Mouse (Mus musculus) cerebellum, adult 11-12 months (tissue): ENCODE data around the gene Hoxa5.

ENCODE experiments used
- DNase-seq: peaks from one replicate; pipeline ENCODE4 v3.0.0; 2022

The Hoxa5 gene

GRCm38 (mm10) chr6:52204050-52204752 is at the start of gene Hoxa5:
TSS of gene Hoxa5 (minus strand) at chr6:52204587.
- no peak for DNase-seq

DNA sequence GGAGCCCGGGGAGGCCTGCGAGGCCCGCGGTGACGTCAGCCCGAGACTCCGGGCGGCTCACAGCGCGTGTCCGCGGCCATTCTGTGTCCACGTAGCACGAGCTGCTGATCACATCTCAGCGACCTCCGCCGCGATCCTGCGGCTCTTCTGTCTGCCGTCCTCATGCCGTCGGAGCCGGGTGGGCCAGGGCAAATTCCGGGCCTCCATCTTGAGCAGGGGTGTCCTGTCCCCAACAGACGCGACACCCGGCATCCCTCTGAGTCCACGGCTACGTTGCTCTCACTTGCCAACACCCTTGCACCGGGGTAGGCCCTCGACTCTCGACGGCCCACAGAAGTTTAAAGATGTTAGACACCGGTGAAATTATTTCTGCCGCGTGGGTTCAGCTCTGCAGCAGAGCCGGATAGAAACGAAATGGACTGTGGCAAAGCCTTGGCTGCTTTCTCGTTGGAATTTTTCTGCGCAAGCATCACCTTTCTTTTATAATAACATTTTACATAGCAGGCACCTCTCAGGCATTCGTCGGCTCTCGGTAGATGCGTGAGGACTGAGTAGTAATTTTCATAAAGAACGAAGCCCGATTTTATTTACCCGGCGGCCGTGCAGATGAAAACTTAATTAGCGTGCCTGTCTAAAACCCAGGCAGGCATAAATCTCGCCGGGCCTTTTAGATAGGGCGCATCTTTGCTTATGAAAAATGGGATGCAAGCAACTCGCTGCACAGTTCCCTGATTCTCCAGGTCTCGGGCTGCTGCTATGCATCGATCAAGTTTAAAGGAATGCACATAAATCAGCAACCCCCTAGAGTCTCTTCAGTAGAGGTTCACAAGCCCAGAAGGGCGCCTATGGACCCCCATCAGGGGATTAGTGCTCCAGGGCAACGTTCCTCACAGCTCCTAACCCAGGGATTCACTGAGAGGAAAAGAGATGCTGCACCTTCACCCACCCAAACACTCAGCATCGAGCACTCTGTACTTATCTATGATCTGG is 49.4 kb upstream of the Hoxa5 start:
- no peak for DNase-seq

GRCm38 (mm10) chr6:52252775-52253376 is 48.5 kb upstream of the Hoxa5 start:
- DNase-seq: no peak

- no peak for DNase-seq
Observed at GRCm38 (mm10) chr6:52252016-52252774, 47.8 kb upstream of the Hoxa5 start.

GRCm38 (mm10) chr6:52251177-52251879 is 46.9 kb upstream of the Hoxa5 start:
- DNase-seq: no peak

- DNase-seq: no peak
Observed at GRCm38 (mm10) chr6:52249826-52250225, 45.4 kb upstream of the Hoxa5 start.

DNA sequence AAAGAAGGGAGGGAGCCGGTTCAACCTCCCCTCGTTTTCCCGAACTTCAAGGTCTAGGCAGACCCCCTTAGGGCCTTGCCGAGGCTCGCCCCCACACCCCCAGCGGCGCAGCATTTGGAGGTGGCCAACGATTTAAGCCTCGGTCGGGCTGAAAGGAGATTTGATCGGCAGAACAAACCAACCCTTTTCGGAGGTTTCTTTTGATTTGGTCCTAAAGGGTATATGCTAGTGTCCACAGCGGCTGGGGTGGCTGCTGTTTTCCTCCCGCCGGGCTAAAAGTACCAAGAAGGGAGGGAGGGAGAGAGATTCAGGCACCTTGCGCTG is 45.0 kb upstream of the Hoxa5 start:
- DNase-seq: no peak

- DNase-seq: no peak
Observed at GRCm38 (mm10) chr6:52248638-52249414, 44.4 kb upstream of the Hoxa5 start.

- DNase-seq: no peak
Observed at GRCm38 (mm10) chr6:52247766-52248637, 43.6 kb upstream of the Hoxa5 start.

GRCm38 (mm10) chr6:52246916-52247315 is 42.5 kb upstream of the Hoxa5 start:
- no peak for DNase-seq

DNA sequence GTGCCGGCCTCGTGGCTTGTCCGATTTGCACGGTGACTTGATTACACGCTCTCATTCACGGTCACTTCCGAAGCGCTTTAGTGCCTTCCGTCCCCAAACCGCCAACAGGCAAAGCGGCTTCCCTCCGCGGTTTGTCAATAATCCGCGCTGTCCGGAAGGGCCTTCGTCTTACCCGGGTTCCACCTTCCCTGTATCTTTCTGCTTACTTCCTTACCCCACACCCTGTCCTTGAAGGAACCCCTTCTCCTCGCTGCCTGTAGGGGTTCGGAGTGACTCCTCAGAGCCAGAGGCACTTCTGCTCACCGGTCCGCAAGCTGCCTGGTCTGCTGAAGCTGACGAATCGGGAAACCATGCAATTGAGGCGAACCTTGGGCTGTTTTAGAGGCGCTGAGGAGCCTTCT is 42.0 kb upstream of the Hoxa5 start:
- no peak for DNase-seq

DNA sequence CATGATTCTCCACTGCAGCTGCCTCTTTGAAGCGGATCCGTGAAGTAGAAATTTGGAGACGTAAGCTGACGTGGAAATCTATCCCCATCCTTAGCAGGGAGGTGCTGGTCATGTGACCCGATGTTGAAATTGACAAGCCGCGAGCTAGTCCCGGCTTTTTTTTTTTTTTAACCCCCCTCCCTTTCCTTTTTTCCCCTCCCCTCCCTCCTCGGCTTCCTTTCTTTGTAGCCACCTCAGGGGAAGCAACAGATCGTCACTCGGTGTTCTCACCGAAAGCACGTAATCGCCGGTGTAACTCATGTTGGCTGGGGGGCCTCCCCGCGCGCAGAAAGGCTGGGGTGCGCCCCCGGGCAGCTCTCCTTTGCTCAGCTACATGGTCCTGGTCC is 41.4 kb upstream of the Hoxa5 start, which contains the start of gene Hoxa11:
Gene Hoxa11, minus strand, starts transcription at position 54 of the 386 bp plus-strand sequence.
- DNase-seq: no peak

- no peak for DNase-seq
Observed at GRCm38 (mm10) chr6:52245040-52245756, 40.8 kb upstream of the Hoxa5 start.

DNA sequence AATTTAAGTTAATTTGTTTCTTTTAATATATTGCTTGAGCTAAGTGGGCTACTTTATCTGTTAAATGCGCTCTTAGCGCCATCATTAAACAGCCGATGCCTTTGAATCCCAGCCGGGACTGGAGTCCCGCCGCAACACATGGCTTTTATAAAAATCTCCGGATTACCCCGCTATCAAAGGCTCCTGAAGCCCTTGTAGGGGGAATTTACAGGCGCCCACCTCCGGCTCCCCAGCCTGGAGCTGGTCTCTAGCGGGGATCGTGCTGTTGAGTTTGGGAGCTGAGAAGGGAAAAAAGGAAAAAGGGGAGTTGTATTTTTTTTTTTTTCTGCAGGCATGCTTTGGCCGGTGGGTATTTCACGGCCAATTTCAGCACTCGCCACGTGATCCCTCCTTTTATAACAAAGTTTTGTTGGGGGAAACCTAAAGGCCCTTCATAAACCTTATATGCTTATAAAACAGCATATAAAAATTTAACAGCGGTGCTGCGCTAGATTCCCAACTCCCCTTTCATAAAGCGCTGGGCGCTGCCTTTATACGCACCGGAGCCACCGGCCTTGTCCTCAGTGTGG is 40.2 kb upstream of the Hoxa5 start:
- no peak for DNase-seq

DNA sequence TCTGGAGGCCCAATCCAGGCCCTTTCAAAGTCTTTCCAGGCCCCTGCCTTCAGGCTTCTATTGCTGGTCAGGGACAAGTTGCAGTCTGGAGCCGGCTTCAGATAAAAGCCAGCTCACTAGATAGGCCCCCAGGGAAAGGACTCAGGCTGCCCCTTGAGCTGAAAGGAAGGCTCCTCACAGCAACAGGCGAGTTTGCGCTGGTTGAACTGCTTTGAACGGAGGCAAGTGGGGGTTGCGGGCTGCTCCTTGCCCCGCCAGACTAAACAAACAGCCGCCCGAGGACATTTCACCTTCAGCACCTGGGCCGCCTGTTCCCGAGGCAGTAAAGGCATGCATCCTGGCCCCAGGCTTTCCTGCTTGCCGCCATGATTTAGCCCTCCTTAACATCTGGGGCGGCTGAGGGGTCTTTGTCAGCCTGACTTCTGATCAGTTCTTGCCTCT is 39.3 kb upstream of the Hoxa5 start:
- DNase-seq: no peak

- DNase-seq: no peak
Observed at GRCm38 (mm10) chr6:52242801-52243332, 38.5 kb upstream of the Hoxa5 start.

DNA sequence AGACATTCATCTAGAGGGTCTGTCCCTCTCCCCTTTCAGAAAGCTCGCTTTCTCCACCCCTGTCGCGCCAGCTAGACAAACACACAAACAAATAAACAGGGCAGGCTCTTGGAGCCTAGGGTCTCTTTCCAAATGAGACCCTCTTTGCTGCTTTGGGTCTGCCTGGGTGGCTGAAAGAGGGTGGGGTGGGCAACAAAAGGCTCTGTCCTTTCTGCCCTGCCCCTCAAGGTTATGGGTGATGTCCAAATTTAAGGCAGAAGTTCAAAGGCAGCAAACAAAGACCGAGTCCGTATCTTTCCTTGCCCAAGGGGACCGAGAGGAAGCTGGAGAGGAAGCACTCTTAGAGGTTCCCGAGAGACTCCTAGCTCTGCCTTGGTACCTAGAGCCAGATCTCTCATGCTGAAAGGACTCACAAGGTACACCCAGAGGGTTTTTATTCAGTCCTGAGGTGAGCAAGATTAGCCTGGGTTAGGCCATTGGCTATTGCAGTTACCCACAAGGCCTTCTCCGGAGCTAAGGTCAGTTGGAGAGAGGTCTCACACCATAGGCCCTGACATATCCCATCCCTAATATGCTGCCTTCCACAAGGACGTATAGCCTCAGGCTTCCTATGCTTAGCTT is 36.7 kb upstream of the Hoxa5 start:
- DNase-seq: no peak

DNA sequence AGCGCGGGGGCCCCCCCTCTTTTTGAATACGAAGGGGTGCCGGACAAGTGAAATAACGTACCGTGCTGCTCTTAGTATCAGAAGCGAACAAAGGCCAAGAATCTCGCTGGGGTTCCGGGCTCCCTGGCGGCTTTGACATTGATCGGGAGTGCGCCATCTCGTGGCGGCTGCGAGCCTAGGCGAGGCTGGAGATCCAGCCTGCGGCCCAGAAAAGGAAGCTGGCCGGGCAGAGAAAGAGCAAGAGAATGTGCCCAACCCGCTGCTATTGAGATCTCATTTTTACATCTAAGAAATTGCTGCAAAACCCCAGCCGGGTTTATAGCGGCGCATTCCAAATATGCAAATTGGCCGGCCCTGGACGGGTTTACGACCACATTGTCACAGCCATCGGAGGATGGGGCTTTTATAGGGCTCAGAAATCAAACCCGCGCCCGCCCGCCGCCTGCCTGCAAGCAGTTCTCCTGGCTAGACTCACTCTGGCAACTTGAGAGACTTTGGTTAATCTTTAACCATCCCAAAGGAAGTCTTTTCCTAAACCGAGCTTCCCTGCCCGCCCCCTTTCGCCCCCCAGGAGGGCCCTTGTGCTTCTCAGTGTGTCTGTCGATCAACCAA is 36.1 kb upstream of the Hoxa5 start, which contains the start of gene Hoxa10:
Gene Hoxa10, minus strand, starts transcription at position 466 of the 612 bp plus-strand sequence.
- no peak for DNase-seq
